Mouse (Mus musculus): Measurements from ENCODE around the gene Mlxipl.

The Mlxipl gene

DNA sequence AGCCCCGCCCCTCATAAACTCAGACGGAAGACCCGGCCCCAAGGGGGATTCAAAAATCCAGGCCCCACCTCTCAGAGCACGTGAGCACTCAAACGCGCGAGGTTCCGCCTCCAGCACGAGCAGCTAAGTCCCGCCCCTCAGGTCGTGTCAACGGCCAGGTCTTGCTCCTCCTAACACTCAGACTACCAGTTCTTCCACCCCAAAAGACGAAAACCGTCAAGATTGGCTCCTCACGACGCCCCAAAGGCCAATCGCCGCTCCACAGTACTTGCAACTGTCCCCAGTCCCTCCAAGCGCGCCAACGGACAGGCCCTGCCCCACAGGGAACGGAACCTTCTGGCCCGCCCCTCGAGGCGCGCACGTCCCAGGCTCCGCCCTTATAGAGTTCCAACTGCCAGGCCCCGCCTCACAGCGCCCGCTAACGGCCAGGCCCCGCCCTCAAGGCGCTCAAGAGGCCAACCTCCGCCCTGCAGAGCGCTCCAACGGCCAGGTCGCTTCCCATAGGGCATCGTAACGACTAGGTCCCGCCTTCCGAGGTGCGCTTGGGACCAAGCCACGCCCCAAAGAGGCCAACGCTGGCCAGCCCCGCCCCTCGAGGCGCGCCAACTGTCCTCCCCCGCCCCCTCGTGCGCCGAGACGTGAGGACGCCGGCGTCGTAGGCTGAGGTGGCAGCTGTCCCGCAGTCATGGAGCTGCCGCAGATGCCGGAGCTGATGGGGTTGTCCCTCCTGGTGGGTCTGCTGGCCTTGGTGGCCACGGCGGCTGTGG is 59.5 kb downstream of the Mlxipl start, which contains the start of gene Tbl2:
Tbl2 (plus strand) TSS at position 605 of the 767 bp plus-strand sequence.
- DNase-seq: peak; percentile 99

DNA sequence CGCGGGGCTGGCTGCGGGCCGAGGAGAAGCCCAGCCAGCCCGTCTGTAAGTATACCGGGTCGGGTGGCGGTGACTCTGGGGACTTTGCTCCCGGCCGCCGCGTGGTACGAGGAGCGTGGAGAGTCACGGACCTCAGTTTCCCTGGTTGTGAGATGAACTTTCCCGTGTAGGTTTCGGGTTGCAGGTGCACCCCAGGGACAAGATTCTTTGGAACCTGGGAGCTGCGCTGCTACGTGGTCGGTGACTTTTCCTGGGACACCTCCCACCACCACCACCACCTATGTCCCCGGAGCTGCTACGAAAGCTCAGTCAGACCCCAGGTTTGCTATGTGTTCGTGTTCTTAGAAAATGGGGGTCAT is 60.1 kb downstream of the Mlxipl start:
- no peak for DNase-seq

DNA sequence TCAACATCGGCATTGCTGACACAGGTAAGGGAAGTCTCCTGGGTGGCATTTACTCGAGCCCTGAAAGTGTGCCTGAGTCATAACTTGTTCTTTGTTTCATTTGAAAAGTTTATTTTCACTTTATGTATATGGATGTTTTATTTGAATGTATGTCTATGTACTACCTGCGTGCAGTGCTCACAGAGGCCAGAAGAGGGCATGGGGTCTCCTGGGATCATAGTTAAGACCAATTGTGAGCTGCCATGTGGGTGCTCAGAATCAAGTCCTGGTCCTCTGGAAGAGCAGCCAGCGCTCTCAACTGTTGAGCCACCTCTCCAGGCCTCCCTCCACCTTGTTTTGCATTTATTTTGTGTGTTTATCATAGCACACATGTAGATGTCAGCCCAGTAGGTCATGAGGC is 66.8 kb downstream of the Mlxipl start:
- DNase-seq: peak; percentile 47

DNA sequence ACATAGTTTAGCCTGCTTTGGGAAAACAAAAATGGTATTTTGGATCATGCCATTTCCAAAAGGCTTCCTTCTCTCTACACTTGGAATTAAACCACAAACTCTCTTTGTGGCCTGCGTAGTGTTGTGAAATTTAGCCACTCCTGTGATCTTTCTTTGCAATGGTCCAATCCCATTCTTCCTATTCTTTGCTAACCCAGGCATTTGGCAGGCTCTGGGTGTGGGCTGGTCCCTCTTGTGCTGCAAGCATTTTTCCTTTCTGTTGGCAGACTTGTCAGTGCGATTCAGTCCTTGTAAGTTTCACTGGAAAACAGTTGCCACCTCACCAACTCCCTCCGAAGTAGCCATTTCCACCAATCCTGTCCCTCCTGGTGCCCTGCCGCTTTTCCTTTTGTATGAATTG is 71.5 kb downstream of the Mlxipl start:
- no peak for DNase-seq

DNA sequence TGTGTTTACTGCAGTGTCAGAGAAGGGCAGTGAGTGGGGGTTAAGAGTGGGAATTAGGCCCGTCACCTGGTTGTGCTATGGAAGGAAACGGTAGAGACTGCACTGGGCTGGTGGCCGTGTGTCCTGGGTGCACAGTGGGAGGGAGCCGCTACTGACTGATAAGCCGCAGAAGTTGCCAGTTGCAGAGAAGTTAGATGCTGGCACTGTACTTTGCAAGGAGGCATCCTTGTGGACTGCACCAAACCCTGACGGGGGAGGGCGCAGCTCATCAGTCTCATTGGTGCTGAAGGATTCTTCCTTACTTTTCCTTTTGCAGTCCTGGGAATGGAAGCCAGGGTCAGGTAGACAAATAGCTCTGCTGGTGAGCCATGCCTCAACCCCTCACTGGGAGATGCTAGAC is 72.0 kb downstream of the Mlxipl start:
- no peak for DNase-seq

DNA sequence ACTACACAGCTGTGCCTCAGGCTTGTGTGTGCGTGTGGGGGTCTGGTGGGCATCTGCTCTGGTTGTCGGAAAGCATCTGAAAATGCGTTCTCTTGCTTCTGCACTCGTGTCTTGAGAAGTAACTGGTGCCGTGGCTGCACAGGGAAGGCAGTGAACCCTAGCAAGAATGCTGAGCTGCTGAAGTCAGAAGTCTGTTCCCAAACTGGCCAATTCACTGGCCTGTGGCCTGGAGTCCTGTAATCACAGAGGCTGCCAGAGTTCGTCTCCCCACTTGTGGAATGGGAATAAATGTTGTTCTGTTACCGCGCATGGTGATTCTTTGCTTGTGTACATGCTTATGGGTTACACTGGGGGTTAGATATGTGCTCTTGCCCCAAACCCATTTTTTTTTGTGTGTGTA is 72.7 kb downstream of the Mlxipl start:
- DNase-seq: no peak

DNA sequence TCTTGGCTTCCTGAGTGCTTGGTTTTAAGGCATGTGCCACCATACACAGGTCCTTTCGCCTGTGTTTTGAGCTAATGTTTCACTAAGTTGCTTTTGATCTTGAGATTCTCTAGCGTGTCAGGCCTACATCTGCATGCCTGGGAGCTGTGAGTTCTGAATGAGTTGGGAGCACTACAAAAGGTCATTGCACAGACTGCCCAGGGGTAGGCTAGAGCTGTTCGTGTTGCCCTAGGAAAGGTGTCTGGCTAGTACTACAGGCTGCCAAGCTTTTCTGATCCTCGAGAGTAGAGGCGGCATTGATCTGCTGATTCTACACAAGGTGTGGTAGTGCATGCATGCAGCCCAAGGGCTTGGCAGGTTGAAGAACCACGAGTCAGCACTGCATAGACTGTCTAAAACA is 73.1 kb downstream of the Mlxipl start:
- no peak for DNase-seq

DNA sequence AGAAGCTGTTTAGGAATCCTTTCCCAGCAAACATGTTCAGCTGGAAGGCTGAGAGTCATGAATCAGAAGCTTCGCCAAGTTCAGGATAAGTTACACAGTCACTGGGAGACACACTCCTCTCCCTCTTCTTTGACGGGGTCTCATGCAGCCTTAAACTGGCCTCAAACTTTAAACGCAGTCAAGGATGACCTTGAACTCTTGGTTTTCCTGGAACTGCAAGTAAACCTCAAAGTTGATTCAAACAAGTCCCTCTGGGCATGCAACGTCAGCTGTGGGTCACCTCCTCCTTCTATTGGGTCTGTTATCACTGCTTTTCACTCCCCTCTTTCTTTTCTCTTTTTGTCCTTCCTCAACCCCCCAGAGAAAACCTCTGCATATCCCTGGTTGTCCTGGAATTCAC is 77.2 kb downstream of the Mlxipl start:
- no peak for DNase-seq

DNA sequence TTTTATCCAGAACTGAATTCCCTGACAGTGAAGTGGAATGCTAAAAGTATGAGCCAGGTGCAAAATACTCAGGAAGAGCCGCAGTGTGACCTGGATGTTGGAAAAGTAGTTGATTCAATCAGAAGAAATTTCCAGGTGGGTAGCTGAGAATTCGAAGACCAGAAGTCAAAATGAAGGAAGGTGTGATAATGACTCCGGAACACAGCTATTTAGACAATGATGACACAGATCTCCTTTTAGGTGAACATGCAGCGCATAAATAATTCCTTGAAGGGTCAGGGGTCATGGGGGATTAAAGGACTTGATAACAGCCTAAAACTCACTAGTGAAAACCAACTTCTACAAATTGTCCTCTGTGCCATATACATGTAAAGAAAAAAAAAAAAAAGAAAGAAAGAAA is 77.8 kb downstream of the Mlxipl start:
- DNase-seq: no peak

DNA sequence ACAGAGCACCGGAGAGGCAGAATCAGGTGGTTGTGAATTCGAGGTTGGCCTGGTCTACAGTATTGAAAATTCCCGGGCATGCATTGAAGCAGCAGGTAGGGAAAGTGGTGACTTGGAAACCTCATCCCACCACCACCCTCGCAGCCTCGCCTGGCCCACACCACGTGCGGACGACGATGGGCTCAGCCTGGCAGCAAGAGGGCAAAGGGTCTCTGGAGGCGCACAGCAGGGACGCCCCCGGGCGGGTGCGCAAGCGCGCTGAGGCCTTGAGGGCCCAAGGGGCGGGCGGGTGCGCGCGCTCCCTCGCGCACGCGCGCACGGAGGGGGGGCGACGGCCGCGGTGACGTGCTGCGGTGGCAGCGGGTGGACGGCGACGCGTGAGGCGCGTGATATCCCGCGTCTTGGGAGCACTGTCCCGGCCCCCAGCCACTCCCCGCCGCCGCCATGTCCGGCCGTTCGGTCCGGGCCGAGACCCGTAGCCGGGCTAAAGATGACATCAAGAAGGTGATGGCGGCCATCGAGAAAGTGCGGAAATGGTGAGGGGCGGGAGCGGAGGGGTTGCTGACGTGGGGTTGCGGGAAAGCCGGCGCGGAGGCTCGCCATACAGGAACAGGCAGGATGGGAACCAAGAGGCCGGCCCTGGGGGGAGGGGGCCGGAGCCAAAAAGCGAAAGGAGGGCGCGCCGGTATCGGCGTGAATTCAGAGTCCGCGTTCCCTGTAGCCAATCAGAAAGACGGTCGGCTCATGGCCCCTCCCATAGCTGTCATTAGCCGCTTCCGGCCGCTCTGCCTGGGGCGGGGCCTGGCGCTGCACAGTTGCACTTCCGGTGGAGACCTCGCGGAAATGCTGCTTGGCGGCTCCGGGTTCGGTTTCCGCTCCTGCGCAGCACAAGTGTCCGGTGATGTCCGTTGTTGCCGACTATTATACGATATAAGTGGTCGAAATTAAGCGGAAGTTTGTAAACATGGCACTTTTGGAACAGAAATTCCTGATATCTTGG is 78.7 kb downstream of the Mlxipl start, which contains the start of gene Bcl7b:
Bcl7b (plus strand) TSS at position 221 of the 1,000 bp plus-strand sequence.
- peak; percentile 95 for DNase-seq

DNA sequence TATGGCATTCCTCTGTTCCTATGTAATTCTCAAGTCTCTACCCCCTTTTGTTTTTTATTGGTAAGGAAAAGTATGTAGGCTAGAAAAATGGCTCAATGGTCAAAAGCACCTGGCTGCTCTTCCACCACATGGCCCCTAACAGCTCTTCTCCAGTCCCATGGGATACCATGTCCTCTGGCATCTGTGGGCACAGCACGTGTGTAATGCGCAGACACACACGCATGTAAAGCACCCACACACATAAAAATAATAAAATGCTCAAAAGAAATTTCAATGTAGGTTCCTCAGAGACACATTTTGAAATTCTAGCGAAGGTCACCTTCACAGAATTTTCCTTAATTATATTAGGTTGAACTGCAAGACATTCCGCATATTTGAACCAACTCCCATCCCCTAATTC is 79.8 kb downstream of the Mlxipl start:
- DNase-seq: no peak

DNA sequence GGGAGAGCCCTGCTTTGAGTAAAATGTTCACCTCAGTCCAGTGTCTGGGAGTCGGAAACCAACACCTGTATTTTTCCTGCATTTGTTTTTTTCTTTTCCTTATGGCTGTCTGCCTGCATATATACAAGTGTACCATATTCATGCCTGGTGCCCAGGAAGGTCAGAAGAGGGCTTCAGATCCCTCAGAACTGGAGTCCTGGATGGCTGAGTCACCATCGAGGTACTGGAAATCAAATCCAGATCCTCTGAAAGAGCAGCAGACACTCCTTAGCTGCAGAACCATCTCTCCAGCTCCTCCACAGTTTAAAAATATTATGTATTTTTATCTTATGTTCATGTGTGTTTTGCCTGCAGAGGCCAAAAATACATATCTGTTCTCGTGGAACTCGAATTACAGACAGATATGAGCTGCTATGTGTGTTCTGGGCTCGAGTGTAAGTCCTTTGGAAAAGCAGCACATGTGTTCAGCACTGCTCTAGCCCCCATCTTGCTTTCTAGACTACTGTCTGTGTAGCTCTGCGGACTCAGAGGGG is 82.1 kb downstream of the Mlxipl start:
- DNase-seq: no peak

DNA sequence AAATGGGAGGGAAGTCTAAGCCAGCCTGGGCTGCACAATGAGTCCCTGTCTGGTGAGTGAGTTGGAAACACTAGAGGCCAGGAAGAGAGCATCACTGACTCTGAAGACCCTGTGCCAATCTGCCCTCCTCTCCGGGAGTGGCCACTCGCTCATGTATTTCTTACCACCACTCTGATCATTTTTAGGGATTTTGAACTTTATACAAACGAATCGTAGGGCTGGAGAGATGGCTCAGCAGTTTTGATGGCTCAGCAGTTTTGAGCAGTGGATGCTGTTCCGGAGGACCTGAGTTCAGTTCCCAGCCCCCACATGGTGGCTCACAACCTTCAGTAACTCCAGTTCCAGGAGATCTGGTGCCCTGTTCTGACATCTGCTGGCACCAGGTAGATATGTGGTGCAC is 83.3 kb downstream of the Mlxipl start:
- DNase-seq: no peak

DNA sequence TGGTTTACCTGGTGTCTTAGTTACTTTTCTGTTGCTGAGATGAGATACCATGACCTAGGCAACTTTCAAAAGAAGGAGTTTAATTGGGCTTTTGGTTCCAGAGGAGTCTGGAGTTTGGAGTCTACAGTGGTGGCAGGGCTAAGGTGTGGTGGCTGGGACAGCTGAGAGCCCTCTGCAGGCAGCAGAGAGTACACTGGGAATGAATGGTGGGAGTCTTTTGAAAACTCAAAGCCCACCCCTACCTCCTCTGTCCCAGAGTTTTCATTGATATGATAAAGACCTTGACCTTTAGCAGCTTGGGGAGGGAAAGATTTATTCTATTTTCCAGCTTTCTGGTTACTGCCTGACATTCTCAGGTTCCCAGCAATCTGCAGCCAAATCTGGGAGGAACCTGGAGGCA is 85.4 kb downstream of the Mlxipl start:
- DNase-seq: no peak

DNA sequence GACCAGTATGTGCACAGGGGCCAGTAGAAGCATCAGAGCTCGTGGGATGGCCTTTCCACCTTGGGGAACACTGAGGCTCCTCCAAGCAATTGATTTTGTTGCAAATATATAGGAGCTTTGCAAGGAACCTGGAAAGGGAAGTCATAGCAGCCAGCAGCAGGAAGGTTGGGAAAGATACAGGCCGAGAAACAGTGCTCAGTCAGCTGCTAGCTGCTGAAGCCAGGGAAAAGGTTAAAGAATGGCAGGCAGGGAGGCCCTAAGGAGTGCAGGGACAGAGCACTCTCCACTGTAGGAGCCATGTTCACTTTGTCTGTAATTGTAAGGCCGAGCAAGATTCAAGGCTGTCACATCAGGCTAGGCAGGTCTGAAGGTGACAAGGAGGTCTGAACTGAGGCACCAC is 88.8 kb downstream of the Mlxipl start:
- no peak for DNase-seq

DNA sequence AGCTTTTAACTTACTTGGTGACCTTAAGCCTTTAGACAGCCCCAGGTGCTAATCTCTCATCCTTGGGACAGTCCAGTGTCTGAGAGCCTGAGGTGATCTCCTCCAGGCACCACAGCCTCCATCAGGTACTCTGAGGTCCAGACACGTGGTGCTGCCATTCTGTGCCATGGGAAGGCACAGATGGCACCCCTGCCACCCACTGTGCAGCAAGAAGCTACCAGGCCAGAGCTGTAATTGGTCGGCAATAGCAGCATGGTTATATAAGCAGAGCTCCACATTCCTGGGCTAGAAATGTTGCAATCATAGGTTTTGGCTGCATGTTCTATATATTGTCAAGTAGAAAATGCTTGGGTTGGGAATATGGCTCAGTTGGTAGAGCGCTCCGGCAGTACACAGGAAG is 89.3 kb downstream of the Mlxipl start:
- no peak for DNase-seq

DNA sequence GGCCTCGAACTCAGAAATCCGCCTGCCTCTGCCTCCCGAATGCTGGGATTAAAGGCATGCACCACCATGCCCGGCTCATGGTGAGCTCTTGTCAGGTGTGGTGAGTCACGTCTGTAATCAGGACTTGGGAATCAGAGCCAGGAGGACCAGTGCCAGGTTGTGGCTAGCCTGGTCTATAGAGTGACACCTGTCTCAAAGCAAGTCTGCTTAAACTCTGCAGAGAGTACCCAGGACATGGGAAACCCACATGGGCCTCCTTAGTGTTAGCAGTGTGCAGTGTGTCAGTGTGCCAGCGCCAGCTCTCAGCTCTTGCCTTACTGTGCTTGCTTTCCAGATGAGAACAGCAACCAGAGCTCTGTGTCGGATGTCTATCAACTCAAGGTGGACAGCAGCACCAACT is 89.9 kb downstream of the Mlxipl start:
- no peak for DNase-seq

DNA sequence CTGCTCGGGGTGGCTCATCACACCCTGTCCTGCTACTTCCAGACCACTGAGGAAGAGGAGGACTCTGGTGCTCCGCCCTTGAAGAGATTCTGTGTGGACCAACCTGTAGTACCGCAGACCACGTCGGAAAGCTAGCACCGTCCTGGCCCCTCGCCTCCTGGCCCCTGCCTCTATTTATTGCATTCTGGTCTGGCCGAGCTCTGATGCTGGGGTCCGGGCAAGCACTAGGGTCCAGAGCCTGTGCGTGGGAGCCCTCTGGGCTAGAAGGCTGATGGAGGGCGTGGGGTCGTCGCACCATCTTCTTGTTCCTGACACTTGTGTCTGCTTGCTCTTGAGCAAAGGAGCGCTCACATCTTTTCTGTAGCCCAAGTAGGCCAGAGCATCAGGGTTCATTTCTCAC is 91.1 kb downstream of the Mlxipl start:
- DNase-seq: no peak

DNA sequence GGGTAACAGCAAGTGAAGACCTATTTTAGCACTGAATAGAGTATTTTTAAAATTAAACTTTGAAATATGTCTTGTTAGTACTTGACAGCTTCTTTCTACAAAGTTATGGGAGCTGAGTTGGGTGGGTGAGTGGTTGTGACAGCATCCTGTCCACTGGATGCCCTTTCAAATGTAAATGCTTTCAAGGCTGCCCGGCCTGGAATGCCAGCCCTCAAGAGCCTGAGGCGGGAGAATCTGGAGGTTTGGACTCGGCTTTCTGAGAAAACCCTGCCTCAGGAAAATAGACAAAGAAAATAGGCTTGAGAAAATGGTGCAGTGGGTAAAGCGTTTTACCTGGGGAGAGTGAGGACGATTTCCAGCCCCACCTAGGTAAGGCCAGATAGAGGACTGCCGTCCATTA is 92.1 kb downstream of the Mlxipl start:
- no peak for DNase-seq

DNA sequence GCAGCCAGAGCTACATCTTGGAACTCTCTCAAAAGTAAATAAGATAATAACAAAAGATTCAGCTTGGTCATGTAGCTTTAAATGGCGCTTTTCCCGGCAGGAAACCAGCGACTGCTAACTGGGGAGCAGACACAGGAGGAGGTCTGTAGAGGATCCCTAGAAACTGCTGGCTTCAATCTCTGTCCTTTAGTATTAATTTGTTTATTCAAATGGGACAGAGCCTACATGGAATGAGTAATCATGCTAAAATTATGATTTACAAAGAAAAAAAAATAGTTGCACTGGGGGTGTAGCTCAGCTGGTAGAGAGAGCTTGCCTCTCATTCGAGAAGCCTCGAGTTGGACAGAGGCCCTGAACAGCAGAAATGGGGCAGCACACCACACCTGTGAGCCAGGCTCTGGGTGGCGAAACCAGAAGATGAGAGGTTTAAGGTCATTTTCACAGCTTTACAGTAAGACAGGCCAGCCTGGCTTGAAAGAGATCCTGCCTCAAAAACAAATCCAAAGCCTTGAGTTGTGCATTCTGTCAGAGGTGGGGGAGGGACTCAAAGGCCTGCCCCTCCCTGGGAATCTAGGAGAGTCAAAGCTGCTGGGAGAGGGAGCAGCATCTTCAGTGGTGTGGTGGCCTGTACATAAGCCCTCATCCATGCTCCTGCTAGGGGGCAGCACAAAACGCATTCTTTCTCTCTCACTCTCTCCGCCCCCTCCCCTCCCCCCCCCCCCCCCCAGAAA is 93.6 kb downstream of the Mlxipl start:
- DNase-seq: peak; percentile 23

DNA sequence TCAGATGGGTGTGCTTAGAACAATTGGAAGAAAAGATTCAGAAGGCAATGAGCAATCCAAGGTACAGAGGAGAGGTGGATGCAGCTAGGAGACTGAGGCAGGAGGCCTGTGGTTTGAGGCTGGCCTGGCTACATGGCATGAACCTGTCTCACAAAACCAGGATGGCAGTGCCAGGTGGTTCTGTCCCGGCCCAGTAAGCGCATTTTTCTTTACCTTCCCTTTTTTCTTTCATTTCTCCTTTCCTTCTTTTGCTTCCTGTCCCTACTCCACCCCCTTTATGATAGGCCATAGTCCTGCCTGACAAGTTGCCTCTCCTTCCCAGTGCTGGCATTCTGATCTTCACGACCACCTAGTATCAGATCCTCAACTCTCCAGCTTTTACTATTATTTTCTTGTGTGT is 95.3 kb downstream of the Mlxipl start:
- no peak for DNase-seq

DNA sequence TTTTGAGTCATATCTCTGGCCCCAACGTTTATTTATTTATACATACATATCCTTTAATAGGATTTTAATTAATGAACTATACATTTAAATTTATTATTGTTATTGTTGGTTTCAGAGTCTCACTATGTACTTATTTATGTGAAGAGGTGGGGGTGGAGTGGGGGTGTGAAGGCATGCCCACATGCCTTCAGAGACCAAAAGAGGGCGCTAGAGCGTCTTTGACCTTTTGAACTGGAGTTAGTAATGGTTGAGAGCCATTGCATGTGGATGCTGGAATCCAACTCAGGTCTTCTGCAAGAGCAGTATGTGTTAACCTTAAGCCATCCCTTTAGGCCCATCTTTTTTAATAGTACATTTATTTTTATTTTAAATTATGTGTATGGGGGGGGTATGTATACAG is 95.9 kb downstream of the Mlxipl start:
- peak; percentile 52 for DNase-seq

DNA sequence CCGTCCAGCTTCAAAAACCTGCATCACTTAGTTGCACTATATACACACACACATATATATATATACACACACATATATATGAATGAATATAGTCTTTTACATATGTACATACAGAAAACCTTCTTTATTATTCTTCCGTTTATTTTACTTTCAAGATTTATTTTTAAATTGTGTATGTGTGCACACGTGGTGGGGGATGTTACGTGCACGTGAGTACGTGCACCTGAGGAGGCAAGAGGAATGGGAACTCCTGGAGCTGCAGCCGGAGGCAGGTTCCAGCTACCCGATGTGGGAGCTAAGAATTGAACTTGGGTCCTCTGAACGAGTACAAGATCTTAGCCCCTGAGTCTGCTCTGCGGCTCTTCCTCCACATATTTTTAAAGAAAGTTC is 96.5 kb downstream of the Mlxipl start:
- no peak for DNase-seq

Measured in thymus, postnatal 4 days (tissue).